8 mouse cellular contexts compared by ENCODE assay signal in the genomic region with DNA sequence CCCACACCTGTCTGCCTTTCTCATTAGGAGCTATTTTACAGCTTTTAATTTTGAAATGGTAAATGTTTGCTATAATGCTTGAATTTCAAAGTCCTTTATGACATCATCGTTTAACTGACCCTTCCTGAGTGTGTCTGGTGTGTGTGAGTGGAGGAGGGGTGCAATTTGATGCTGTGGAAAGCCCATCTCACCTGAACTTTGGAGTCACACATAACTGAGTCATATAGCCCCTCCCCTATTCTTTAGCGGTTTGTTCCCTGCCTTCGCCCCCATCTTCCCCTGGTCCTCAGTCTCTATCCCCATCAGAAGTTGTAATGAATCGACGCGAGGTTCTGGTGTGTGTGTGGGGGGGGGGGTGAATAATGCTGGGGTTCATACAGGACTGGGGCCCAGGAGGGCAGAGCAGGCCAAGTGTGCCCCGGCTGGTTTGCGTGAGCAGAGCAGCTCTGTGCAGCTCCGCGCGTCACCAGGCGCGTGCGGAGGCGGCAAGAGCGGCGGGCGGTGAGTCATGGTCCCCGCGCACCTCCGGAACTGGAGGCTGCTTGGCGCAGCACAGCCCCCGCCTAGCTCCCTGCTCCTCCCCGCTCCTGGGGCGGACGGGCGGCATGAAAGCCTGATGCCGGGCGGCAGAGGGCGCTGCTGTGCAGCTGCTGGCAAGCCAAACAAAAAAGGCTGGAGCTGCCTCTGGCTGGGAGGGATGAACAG.
DNase-seq lines count a peak whose midpoint lies in the region; ATAC-seq lines count a peak whose summit lies in the region.

No protein-coding gene starts in this region.

- H3K27me3 ChIP-seq in intestine, embryonic 15.5 days (replicated peaks): 0 out of 2 replicates have a peak, but pooled peaks cover 2% of the 10 kb centered on the region

- DNase-seq in adipocyte (ENCODE audit: low spot score): peak; percentile 84
- peak; percentile 86 for DNase-seq in embryo, embryonic 10 days (ENCODE audit: low spot score)
- DNase-seq in gastrocnemius, postnatal 36 days: peak; percentile 83 to 84
- DNase-seq in left cerebral cortex, postnatal 14 days (ENCODE audit: low spot score in 2 of 2): peak; percentile 87
- DNase-seq in mesoderm, embryonic 11.5 days (ENCODE audit: low read depth, low spot score): peak; percentile 91
- DNase-seq in right cerebral cortex, postnatal 25 days: peak; percentile 88
- DNase-seq in urinary bladder, postnatal 36 days (ENCODE audit: low spot score in 2 of 2): peak; percentile 76 to 89

- no peaks in the 10 kb centered on the region for H3K4me1 ChIP-seq in intestine, embryonic 15.5 days (replicated peaks)

- peak overlapping the region; percentile 26 for H3K4me3 ChIP-seq in intestine, embryonic 15.5 days (replicated peaks)

- peak; percentile 98 for ATAC-seq in intestine, embryonic 15.5 days

- intact Hi-C loops in gastrocnemius, postnatal 36 days (cut with DNase I): loop anchor here (1.0 kb wide), 1 partner anchor 112 kb away; no protein-coding TSS in a partner anchor
- intact Hi-C loops in left cerebral cortex, postnatal 14 days (cut with DNase I): loop anchor here (2.0 kb wide), 1 partner anchor 113 kb away; no protein-coding TSS in a partner anchor

- no peaks in the 10 kb centered on the region for H3K36me3 ChIP-seq in intestine, embryonic 15.5 days

- no peak overlapping the region for H3K9ac ChIP-seq in intestine, embryonic 15.5 days

- H3K4me2 ChIP-seq in intestine, embryonic 15.5 days (replicated peaks): peak overlapping the region; percentile 67

- no peaks in the 10 kb centered on the region for H3K9me3 ChIP-seq in intestine, embryonic 15.5 days

- H3K27ac ChIP-seq in intestine, embryonic 15.5 days: no peak overlapping the region

- WGBS in intestine, embryonic 15.5 days: 13% methylated on average over 30 of the region's 30 CpGs
